Mouse (Mus musculus) thymus, adult 2 months (tissue): ENCODE results near the gene Mpzl2.

Experiments used
- CTCF ChIP-seq: fragments of 200-500 bp; IDR thresholded peaks from 2 replicates; pipeline ENCODE4 v1.5.1; 2012; ENCODE audit warnings: mild to moderate bottlenecking, control low read depth, low read length, moderate library complexity, borderline replicate concordance; ENCODE audit not compliant: control insufficient read depth, poor library complexity, insufficient read depth; ENCODE audit errors: extremely low read depth
- POLR2A ChIP-seq: fragments of 200-500 bp; IDR thresholded peaks from 2 replicates; pipeline ENCODE4 v1.6.1; 2012; ENCODE audit warnings: mild to moderate bottlenecking, low read length, control low read depth, moderate library complexity; ENCODE audit not compliant: control insufficient read depth, poor library complexity, insufficient read depth; ENCODE audit errors: extremely low read depth

DNA sequence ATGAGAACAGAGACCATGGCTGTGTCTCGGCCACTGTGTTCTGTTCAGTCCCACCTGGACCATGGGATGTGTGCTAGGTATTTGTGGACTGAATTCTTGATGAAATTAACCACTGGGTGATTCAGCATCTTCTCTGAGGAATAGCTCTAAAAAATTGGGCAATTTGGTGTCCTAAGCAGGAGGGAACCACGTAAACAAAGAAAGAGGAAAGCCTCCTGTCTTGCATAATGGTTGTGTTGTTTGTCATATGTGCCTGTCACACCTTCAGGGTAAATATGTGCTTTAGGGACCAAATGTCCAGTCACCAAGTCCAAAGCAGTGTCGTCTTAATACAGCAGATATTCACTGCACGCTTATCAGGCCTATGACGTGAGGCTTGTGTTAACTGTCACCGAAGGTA is 24.8 kb downstream of the Mpzl2 start:
- TF ChIP-seq CTCF: no peak
- TF ChIP-seq POLR2A: no peak
